Mouse (Mus musculus): ENCODE data around the gene Ppp2r2d.

The Ppp2r2d gene

DNA sequence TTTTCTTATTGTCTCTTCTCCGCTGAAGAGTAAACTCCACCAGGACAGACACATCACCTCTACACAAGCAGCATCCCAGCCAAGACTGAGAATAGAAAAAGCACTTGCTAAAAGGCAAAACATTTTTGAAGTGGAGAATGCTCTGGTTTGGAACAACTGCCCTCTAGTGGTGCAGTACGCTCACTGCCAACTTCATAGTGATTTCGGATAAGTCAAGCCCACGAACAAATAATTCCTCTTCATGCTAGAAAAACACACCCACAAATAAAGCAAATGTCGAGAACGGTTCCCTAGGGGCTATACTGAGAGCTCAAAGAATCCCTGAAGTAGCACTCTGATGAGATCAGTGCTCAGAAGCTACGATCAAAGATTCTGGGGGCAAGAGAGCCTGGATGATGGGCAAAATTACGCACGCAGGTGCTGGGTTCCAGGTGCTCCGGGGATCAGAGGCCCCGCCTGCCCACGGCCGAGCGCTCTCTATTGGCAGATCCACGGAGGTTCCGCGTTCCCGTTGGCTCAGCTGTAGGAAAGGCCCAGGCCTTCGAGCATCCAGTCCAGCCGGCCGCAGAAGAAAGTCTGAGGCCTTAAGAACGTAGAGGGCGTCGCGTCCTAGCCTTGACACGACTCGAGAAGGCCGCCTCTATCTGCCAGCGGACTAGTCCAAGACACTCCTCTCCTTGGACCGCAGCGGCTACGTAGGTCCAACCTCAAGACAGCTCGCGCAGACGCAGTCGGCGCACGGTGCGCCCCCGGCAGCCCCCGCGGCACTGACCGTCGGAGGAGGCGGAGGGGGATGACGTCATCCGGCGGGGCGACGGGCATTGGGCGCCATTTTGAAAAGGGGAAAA, at the start of gene Ppp2r2d, which contains the start of gene Mapk1ip1:
Ppp2r2d (plus strand) TSS at position 536 of the 848 bp plus-strand sequence.
Mapk1ip1 (minus strand) TSS at position 730 of the 848 bp plus-strand sequence.
- DNase-seq (ENCODE audit: inconsistent age in 2 of 2, low spot score in 1 of 2): peak; percentile 98 to 99

DNA sequence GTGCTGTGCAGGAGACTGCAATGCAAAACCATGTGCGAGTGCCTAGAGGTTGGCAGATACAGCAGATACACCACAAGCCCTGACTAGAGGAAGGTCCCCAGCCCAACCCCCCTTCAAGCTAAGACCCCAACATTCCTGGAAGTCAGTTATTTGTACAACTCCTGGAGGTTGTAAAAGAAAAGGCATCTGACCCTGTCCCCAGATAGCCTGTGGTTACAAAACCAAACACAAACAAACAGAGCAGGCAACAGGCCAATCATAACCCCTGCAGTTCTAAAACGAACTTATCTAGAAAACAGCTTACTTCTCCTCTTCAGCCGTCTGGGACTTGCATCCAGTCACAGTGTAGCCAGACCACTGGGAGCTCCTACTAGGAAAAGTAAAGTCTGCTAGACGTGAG, 42.5 kb upstream of the Ppp2r2d start:
- DNase-seq (ENCODE audit: inconsistent age in 2 of 2, low spot score in 1 of 2): no peak

DNA sequence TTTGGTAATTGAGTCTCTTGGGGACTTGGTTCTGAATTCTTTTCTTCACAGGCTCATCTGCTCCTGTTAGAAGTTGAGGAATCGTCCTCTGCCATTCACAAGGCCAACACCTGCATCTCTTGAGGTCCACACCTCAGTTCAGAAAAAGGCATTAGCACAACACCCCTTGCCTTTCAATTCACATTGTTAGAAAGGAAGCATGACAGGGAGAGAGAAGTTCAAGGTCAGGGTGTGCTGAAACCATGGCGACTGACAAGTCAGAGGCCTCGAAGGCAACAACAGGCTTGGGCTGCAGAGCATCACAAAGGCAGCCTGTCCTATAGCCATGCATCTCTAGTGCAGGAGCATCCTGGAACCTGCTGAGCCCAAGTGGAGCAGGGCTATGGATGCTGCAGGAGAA, 38.7 kb upstream of the Ppp2r2d start:
- DNase-seq (ENCODE audit: inconsistent age in 2 of 2, low spot score in 1 of 2): no peak

DNA sequence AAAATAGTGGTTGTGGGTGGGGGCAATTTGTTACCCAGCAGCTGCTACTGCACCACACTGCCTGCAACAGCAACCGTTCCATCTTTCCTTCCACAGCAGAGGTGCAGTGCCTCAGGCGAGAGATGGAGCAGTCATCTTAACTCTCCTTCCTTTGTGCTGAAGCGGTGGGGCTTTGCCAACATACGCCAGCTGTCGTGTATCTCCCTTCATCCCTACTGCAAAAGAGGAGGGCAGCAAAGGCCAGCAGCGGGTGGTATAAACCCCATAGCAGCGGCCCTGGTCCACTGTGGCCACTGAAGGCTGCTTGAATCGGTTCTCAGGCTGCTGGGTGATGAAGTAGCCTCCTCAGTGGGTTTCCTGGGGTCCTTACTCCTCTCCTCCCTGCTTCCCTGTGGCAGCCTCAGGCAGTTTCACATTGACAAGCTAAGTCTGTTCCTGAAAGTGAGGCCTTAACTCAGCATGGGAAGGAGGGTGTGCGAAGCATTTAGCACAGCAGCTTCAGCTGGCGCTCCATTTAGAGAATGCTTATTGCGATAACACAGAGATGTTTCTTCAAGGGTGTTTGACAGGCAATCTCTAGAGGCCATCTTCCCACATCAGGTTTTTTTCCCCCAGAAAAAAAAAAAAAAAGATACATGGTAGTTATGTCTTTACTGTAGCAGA, 32.5 kb upstream of the Ppp2r2d start:
- DNase-seq (ENCODE audit: inconsistent age in 2 of 2, low spot score in 1 of 2): no peak

- peak in 1 of 2 experiments; percentile 39 for DNase-seq (ENCODE audit: inconsistent age in 2 of 2, low spot score in 1 of 2)
These were observed 27.6 kb upstream of the Ppp2r2d start for GRCm38 (mm10) chr7:138818314-138818713.

DNA sequence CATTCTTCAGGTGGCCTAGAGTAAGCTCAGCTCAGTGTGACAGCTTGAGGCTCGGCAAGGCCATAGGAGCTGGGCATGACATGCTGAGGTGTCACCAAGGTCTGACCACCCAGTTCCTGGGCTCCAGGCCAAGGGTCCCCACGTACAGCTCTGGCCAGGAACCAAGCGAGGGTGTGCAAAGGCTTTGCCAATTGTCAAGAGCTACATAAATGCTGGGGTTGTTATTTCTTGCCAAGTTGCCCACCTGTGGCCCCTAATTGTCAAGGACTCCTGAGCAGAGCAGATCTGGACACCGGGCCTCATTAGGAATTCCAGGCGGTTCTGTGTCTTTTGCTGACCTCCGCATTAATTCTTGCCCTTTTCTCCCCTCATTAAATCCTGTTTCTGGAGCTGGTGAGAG, 21.5 kb upstream of the Ppp2r2d start:
- DNase-seq (ENCODE audit: inconsistent age in 2 of 2, low spot score in 1 of 2): no peak

DNA sequence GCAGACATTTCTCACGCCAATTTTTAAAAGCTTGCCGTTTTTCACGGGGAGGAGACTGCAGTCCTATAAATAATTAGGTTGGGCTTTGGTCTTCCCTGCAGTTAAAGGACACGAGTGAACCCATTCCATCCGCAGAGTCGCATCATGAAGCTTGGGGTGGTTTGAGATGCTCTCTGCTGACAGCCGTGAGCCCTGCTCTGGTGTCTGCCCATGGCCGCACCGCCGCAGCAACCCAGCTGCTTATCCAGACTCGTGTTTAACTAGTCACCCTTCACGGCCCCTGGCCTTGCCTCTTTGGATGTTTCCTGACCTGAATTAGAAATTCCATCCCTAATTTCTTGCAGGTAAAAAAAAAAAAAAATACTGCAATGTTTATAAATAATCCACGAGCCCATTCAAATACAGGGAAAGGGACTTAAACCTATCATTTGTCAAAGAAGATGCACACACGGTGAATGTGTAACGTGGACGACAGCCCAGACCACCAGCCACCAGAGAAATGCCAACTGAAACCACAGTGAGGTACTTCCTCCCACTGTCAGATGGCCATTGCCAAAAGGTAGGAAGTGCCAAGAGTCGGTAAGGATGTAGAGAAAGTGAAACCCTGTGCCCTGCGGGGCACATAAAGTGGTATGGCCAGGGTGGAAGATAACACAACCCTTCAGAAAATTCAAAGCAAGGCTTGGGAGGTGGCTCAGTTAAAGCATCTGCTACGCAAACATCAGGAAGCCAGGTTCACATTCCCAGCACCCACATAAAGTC, 20.7 kb upstream of the Ppp2r2d start:
- DNase-seq (ENCODE audit: inconsistent age in 2 of 2, low spot score in 1 of 2): no peak

DNA sequence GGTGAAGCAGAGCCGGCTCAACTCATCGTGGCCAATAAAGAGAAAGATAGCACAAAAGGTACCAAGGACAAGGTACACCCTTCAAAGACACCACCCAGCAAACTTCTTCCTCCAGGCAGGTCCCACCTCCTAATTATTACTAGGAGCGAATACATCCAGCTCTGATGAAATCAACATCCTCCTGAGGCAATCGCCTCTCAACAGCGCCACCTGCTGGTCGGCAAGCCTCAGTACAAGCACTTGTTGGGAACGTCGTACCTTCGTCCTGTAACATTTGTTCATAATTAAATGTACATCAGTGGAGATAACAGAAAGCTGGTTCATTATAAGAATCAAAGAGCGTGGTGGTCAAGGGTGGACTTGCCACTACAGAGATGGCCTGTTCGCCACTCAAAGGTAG, 18.1 kb upstream of the Ppp2r2d start:
- peak; percentile 47 to 84 for DNase-seq (ENCODE audit: inconsistent age in 2 of 2, low spot score in 1 of 2)

- DNase-seq (ENCODE audit: inconsistent age in 2 of 2, low spot score in 1 of 2): no peak
These were observed 10.9 kb upstream of the Ppp2r2d start for GRCm38 (mm10) chr7:138835028-138835427.

DNA sequence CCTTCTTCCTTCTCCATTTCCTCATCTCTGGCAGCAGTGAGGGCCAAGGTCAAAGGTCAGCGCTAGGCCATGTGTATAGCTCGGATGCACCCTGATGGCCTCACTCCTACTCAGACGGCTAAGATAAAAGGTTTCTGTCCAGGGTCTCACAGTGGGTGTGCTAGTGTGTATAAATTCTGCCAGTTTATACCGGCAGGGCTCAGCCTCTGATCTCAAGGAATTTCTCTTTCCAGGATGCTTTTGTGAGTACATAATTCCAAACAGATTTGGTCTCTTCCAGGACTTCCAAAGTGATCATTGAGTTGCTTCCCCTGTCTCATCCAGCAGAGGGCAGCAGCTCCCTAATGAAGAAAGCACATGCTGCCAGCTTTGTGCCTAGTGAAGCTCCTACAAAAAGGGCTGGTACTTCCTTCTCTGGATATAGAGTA, 5.3 kb upstream of the Ppp2r2d start:
- peak; percentile 81 to 94 for DNase-seq (ENCODE audit: inconsistent age in 2 of 2, low spot score in 1 of 2)

DNA sequence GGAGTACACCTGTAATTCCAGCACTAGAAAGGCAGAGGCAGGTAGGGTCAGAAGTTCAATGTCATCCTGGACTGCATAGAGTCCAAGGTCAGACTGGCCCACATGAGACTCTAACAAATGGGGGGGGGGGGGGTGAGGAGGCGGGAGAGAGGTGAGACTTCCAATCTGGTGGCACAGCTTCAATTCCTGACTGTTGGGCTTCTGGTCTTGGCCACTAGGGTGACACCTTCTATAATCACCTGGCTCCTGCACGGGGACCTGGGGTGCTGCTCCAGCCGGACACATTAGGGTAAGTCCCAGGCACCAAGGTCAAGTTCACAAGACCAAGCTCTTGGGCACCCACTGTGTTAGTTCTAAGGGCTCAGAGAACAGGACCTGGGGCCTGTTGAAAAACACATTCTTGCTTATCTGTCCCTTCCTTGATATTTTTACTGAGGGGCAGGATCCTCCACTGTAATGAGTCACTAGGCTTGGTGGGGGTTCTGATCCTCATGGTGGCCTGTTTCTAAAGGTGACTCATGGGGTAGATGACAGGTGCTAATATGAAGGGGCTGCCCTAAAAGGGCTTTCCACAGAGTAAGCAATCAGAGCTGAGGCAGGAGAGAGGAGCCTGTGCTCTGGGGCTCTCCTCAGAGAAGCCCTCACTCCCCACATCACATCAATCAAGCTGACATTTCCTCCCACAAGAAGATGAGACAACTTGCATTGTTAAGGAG, 4.3 kb upstream of the Ppp2r2d start:
- peak in 1 of 2 experiments; percentile 63 for DNase-seq (ENCODE audit: inconsistent age in 2 of 2, low spot score in 1 of 2)

DNA sequence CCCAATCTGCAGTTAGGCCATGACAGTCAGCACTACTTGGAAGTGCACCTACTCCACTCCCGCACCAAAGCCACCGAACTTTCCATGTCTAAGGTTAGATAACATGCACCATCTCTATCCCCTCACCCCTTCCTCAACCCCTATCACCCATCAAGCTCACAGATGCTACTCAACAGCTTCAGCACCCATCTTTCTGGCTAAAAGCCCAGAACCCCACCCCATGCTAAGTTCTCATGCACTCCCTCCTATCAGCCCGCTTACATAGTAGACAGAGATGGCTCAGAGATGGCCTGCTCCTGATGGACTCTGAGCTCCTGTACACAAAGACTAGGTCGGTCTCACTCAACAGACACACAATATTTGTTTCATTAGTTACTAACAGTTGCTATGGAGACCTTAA, 2.5 kb upstream of the Ppp2r2d start:
- DNase-seq (ENCODE audit: inconsistent age in 2 of 2, low spot score in 1 of 2): no peak

GRCm38 (mm10) chr7:138845111-138845510, 768 bp upstream of the Ppp2r2d start:
- DNase-seq (ENCODE audit: inconsistent age in 2 of 2, low spot score in 1 of 2): no peak

DNA sequence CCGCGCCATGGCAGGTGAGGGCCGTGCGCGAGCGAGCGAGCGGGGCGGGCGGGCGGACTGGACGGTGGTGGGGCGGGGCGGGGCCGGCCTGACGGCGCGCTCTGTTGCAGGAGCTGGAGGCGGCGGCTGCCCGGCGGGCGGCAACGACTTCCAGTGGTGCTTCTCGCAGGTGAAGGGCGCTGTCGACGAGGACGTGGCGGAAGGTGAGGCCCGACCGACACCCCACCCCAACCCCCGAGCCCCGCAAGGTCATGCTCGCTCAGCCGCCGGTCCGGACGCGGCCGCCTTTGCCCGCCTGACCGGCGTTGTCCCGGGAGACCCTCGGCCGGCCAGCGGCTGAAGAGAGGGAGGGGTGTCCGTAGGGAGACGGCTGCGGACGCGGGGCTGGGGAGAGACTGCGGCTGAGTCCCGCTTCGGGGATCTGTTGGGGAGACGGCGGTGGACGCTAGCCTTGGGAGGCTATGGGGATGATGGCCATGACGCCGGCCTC, 668 bp downstream of the Ppp2r2d start:
- DNase-seq (ENCODE audit: inconsistent age in 2 of 2, low spot score in 1 of 2): no peak

- peak in 1 of 2 experiments; percentile 66 for DNase-seq (ENCODE audit: inconsistent age in 2 of 2, low spot score in 1 of 2)
These were observed 1.6 kb downstream of the Ppp2r2d start for GRCm38 (mm10) chr7:138847316-138848027.

DNA sequence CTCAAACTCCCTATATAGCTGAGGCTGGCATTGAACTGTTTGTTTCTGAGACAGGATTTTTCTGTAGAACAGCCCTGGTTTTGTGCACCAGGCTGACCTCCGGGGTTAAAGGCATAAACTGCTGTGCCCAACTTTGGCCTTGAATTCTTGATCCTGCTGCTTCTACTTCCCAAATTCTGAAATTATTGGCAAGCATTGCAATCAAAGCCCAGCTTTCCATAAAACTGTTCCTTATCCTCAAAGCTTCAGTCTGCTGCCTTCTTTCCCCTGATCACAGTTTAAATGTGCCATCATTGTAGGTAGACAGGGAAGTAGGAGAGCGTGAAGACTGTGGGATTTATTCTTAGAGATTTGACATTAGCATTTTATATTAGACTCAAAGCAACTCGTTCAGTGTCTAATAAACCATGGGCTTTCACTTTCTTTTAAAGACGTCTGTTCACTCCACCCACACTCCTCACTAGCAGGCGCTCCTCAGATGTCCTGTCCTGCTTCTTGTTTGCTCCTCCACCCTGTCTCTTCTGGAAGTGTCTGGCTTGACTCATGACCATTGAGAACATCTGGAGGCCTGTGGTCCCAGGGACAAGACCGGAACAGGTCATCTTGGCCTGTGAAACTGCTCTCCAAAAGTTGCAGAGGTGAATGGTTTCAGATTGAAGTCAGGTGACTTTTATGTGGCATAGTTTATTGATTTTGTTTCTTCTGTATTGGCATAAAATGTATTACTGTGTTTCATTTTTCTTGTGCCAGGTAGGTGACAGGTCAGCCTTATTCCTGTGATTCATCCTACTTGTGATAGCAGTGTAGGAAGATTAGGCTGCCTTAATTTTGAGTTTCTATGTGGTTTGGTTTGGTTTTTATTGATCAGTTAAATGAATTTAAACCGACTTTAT, 2.4 kb downstream of the Ppp2r2d start:
- DNase-seq (ENCODE audit: inconsistent age in 2 of 2, low spot score in 1 of 2): peak in 1 of 2 experiments; percentile 60

- no peak for DNase-seq (ENCODE audit: inconsistent age in 2 of 2, low spot score in 1 of 2)
These were observed 4.2 kb downstream of the Ppp2r2d start for GRCm38 (mm10) chr7:138850083-138850482.

DNA sequence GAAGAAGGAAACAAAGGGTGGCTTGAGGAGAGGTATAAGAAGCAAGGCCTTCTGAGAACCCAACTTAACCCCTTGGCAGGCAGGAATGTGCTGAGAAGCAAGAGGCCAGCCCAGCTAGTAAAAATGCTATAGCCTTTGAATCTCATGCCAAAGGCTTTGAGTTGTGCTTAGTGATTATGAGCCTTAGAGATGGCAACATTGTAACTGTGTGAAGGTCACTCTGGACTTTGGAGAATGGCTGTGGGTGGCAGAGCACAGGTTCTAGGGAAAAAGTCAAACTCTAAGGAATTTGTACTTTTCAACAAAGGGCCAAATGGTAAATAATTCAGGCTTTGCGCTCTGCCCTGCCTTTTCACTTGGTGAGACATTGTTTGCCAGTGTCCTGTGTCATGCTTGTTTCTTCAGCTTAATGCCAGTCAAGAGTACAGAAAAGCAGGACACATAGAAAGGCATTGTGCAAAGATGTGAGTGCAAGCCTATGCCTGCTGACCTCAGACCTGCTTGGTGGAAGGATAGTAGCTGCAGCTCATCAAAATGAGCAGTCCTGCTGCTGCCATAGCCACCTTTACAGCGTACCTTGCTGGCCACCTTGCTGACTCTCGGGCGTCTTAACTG, 7.6 kb downstream of the Ppp2r2d start:
- peak in 1 of 2 experiments; percentile 54 for DNase-seq (ENCODE audit: inconsistent age in 2 of 2, low spot score in 1 of 2)

DNA sequence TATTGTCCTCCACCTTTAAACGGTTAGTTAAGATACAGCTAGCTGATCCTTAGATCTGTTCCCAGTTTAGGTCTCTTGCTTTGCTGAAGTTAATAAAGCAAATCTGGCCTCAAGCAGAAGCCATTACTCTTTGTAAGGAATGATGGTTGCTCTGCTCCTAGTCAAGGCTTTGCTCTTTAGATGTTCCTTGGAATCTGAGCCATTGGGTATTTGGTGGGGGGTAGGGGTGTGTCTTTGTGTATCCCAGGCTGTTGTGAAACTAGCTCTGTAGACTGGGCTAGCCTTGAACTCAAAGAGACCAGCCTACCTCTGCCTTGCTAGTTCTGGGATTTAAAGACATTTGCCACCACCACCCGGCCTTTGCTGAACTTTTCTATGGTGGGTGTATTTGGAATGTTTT, 8.3 kb downstream of the Ppp2r2d start:
- DNase-seq (ENCODE audit: inconsistent age in 2 of 2, low spot score in 1 of 2): no peak

Data from adrenal gland, adult (tissue).